Mouse (Mus musculus) heart, adult 2 months (tissue): ENCODE results near the gene Parvb.

Source experiments
- CTCF ChIP-seq: fragments of 200-600 bp; IDR thresholded peaks from 2 replicates; pipeline ENCODE4 v1.8.1; 2022; ENCODE audit warnings: antibody characterized with exemption, mild to moderate bottlenecking, moderate library complexity
- EP300 ChIP-seq: fragments of 200-500 bp; IDR thresholded peaks from 2 replicates; pipeline ENCODE4 v1.6.1; 2011; ENCODE audit warnings: low read depth, low read length, control low read depth; ENCODE audit not compliant: insufficient read depth
- POLR2A ChIP-seq: fragments of 200-500 bp; IDR thresholded peaks from 2 replicates; pipeline ENCODE4 v1.6.1; 2011; ENCODE audit warnings: mild to moderate bottlenecking, low read depth, low read length, control low read depth; ENCODE audit not compliant: insufficient read depth

GRCm38 (mm10) chr15:84209517-84210412 lies 22.1 kb upstream of the Parvb start:
- TF ChIP-seq EP300 (peak; percentile 85), POLR2A (no peak), CTCF (no peak)
